Mouse (Mus musculus): ENCODE results near the gene Prkn. TPM values are rescaled to one million over a fixed set of nuclear protein-coding genes. Genes with fewer than 3 reads are reported as not detected.

Prkn gene
- polyA plus RNA-seq, 1 experiment from 2014 or later, result 2.1 TPM

DNA sequence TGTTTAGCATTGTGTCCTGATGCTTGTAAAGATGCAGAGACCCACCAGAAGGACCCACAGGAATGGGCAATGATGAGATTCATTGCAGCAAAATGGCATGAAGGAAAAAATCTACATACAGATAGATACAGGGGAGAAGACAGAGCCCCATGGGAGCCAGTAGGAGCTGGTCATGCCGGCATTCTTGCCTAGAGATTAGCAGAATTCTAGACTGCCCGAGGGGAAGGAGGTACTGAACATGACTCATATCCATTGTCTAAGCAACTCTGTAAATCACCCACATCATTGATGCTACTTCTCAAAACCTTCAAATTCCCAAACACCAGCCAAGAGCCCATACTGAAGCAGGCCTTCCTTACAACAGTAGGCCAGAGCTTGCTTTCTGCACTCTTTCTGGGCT is 591.1 kb downstream of the Prkn start:
- Histone ChIP-seq H3K36me3 (no peaks in the 10 kb centered on the region), H3K4me2 (replicated peaks) (no peak overlapping the region), H3K9ac (no peak overlapping the region), H3K27ac (no peak overlapping the region), H3K27me3 (no peaks in the 10 kb centered on the region), H3K4me1 (no peaks in the 10 kb centered on the region), H3K4me3 (no peak overlapping the region), H3K9me3 (no peaks in the 10 kb centered on the region)
- 82% methylated on average over 2 of the region's 2 CpGs for WGBS
- ATAC-seq (ENCODE audit: low FRiP score, low read depth), result no peak

GRCm38 (mm10) chr17:11432593-11432992 is 592.4 kb downstream of the Prkn start:
- ATAC-seq (ENCODE audit: low FRiP score, low read depth), result no peak

GRCm38 (mm10) chr17:11462721-11463120 is 622.5 kb downstream of the Prkn start:
- H3K9ac ChIP-seq, result no peak overlapping the region
- no peak overlapping the region for H3K4me2 ChIP-seq (replicated peaks)
- no peak for ATAC-seq (ENCODE audit: low FRiP score, low read depth)
- H3K36me3 ChIP-seq, result no peaks in the 10 kb centered on the region
- WGBS, result 84% methylated on average over 2 of the region's 2 CpGs
- H3K9me3 ChIP-seq, result no peaks in the 10 kb centered on the region
- H3K27me3 ChIP-seq, result no peaks in the 10 kb centered on the region
- peaks cover 3% of the 10 kb centered on the region for H3K4me1 ChIP-seq
- H3K27ac ChIP-seq, result no peak overlapping the region
- H3K4me3 ChIP-seq, result no peak overlapping the region

More at GRCm38 (mm10) chr17:11432593-11432992, 592.4 kb downstream of the Prkn start:
- no peak overlapping the region for H3K4me3 ChIP-seq
- H3K4me2 ChIP-seq (replicated peaks), result no peak overlapping the region
- H3K27me3 ChIP-seq, result no peaks in the 10 kb centered on the region
- H3K4me1 ChIP-seq, result no peaks in the 10 kb centered on the region
- no peak overlapping the region for H3K27ac ChIP-seq
- no peaks in the 10 kb centered on the region for H3K36me3 ChIP-seq
- 93% methylated on average over 2 of the region's 2 CpGs for whole genome bisulfite sequencing
- no peak overlapping the region for H3K9ac ChIP-seq
- no peaks in the 10 kb centered on the region for H3K9me3 ChIP-seq

DNA sequence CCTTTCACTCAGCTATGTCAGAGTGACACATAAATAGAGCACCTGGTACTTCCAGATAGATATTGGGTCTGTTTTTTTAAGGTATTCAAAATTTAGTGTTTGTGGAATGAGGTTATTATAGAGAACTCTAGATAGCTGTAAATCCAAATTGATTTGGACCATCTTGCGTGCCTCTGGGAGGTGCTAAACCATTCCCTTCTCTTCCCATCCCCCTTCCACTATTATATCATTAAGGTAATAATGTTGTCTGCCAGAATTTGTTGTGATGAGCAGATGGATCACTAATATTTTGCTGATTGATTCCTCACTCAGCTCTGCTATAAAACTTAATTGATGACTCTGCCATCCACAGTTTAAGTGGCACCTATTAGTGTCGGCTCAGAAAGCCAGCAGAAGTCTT is 625.9 kb downstream of the Prkn start:
- Histone ChIP-seq H3K9ac (no peak overlapping the region), H3K27ac (no peak overlapping the region), H3K27me3 (no peaks in the 10 kb centered on the region), H3K9me3 (no peaks in the 10 kb centered on the region), H3K4me3 (no peak overlapping the region), H3K4me1 (peaks cover 3% of the 10 kb centered on the region), H3K4me2 (replicated peaks) (no peak overlapping the region), H3K36me3 (no peaks in the 10 kb centered on the region)
- no peak for ATAC-seq (ENCODE audit: low FRiP score, low read depth)
- WGBS, result 41% methylated on average over 2 of the region's 2 CpGs

DNA sequence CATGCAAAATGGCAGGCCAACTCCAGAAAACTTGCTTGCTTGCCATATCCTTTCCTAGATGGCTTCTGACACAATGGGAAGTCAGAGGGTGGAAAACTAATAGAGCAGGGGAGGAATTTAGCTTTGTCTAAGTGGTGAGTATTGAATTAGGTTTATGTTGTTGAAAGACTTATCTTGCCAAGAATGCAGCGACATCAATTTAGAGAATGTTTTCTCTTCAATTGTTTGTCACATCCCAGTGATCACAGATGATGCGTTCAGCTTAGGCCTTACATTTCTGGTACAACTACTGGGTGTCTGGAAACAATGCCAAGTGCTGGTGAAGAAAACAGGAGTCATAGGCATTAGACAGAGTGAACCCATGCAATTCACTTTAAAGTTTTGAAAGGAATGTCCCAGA is 628.4 kb downstream of the Prkn start:
- Histone ChIP-seq H3K4me3 (no peak overlapping the region), H3K9me3 (no peaks in the 10 kb centered on the region), H3K36me3 (no peaks in the 10 kb centered on the region), H3K9ac (no peak overlapping the region), H3K27ac (no peak overlapping the region), H3K4me2 (replicated peaks) (no peak overlapping the region), H3K27me3 (no peaks in the 10 kb centered on the region), H3K4me1 (peaks cover 3% of the 10 kb centered on the region)
- no peak for ATAC-seq (ENCODE audit: low FRiP score, low read depth)
- 97% methylated on average over 2 of the region's 2 CpGs for WGBS

GRCm38 (mm10) chr17:11483032-11483431 is 642.8 kb downstream of the Prkn start:
- no peak overlapping the region for H3K27ac ChIP-seq
- 46% methylated on average over 2 of the region's 2 CpGs for WGBS

GRCm38 (mm10) chr17:11490051-11490450 is 649.9 kb downstream of the Prkn start:
- ATAC-seq (ENCODE audit: low FRiP score, low read depth), result no peak

More at GRCm38 (mm10) chr17:11483032-11483431, 642.8 kb downstream of the Prkn start:
- ATAC-seq (ENCODE audit: low FRiP score, low read depth), result no peak
- Histone ChIP-seq H3K27me3 (no peaks in the 10 kb centered on the region), H3K4me3 (no peak overlapping the region), H3K9ac (no peak overlapping the region), H3K4me2 (replicated peaks) (no peak overlapping the region), H3K9me3 (no peaks in the 10 kb centered on the region), H3K4me1 (0 out of 2 replicates have a peak, but pooled peaks cover 5% of the 10 kb centered on the region), H3K36me3 (no peaks in the 10 kb centered on the region)

GRCm38 (mm10) chr17:11502556-11502955 is 662.4 kb downstream of the Prkn start:
- no peak for ATAC-seq (ENCODE audit: low FRiP score, low read depth)
- no peak overlapping the region for H3K4me2 ChIP-seq (replicated peaks)
- H3K27ac ChIP-seq, result no peak overlapping the region
- no peaks in the 10 kb centered on the region for H3K9me3 ChIP-seq
- no peak overlapping the region for H3K9ac ChIP-seq
- no peak overlapping the region for H3K4me3 ChIP-seq
- WGBS, result 84% methylated on average over 7 of the region's 7 CpGs
- H3K36me3 ChIP-seq, result no peaks in the 10 kb centered on the region
- no peaks in the 10 kb centered on the region for H3K4me1 ChIP-seq
- no peaks in the 10 kb centered on the region for H3K27me3 ChIP-seq

More at GRCm38 (mm10) chr17:11490051-11490450, 649.9 kb downstream of the Prkn start:
- 78% methylated on average over 4 of the region's 4 CpGs for WGBS
- Histone ChIP-seq H3K4me1 (no peaks in the 10 kb centered on the region), H3K9me3 (no peaks in the 10 kb centered on the region), H3K4me2 (replicated peaks) (no peak overlapping the region), H3K27me3 (no peaks in the 10 kb centered on the region), H3K36me3 (no peaks in the 10 kb centered on the region), H3K9ac (no peak overlapping the region), H3K27ac (no peak overlapping the region), H3K4me3 (no peak overlapping the region)

DNA sequence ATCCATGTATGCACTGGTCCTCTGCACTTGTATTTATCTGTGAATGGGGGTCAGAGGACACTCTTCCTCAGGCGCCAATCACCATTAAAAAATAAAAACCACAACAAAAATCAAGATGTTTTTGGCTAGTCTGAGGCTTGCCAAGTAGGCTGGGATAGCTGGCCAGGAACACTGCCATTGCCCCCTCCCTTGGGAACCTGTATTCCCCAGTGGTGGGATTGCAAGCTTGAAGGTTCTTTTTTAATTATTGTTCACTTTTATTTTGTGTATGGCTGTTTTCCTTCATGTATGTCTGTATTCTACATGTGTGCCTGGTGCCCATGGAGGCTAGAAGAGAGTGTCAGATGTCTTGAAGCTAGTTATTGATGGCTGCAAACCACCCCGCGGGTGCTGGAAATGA is 664.3 kb downstream of the Prkn start:
- H3K4me2 ChIP-seq (replicated peaks), result no peak overlapping the region
- WGBS, result 92% methylated on average over 3 of the region's 3 CpGs
- H3K27me3 ChIP-seq, result no peaks in the 10 kb centered on the region
- no peak overlapping the region for H3K9ac ChIP-seq
- H3K4me1 ChIP-seq, result no peaks in the 10 kb centered on the region
- ATAC-seq (ENCODE audit: low FRiP score, low read depth), result no peak
- H3K9me3 ChIP-seq, result no peaks in the 10 kb centered on the region
- H3K36me3 ChIP-seq, result no peaks in the 10 kb centered on the region
- H3K27ac ChIP-seq, result no peak overlapping the region
- H3K4me3 ChIP-seq, result no peak overlapping the region

DNA sequence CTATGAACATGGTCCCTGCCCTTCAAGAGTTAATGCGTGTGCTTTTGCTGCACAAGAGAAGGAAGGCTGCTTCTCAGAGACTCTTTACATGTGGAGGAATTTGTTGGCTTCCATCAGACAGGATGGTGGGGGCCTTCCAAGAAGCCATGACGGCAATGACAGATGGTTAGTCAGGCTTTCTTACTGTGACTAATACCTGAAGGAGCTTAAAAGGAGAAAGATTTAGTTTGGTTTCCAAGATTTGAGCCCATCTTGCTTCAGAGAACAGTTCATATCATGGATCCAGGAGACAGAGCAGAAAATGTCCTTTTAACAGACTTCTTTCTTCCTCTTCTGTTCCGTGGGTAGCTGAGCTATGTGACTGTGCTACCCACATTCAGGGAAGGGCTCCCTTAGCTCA is 666.9 kb downstream of the Prkn start:
- H3K27me3 ChIP-seq, result no peaks in the 10 kb centered on the region
- H3K9me3 ChIP-seq, result no peaks in the 10 kb centered on the region
- 84% methylated on average over 3 of the region's 3 CpGs for WGBS
- H3K4me2 ChIP-seq (replicated peaks), result no peak overlapping the region
- no peaks in the 10 kb centered on the region for H3K36me3 ChIP-seq
- H3K4me1 ChIP-seq, result no peaks in the 10 kb centered on the region
- H3K27ac ChIP-seq, result no peak overlapping the region
- H3K9ac ChIP-seq, result no peak overlapping the region
- no peak for ATAC-seq (ENCODE audit: low FRiP score, low read depth)
- H3K4me3 ChIP-seq, result no peak overlapping the region

- H3K9ac ChIP-seq, result no peak overlapping the region
- no peak overlapping the region for H3K27ac ChIP-seq
- H3K4me1 ChIP-seq, result peaks cover 8% of the 10 kb centered on the region
- 68% methylated on average over 7 of the region's 7 CpGs for WGBS
- no peaks in the 10 kb centered on the region for H3K9me3 ChIP-seq
- H3K27me3 ChIP-seq, result no peaks in the 10 kb centered on the region
- no peak for ATAC-seq (ENCODE audit: low FRiP score, low read depth)
- no peaks in the 10 kb centered on the region for H3K36me3 ChIP-seq
- H3K4me3 ChIP-seq, result no peak overlapping the region
- no peak overlapping the region for H3K4me2 ChIP-seq (replicated peaks)
These were observed 669.9 kb downstream of the Prkn start for GRCm38 (mm10) chr17:11510081-11510480.

- 14% methylated on average over 8 of the region's 8 CpGs for WGBS
- no peaks in the 10 kb centered on the region for H3K27me3 ChIP-seq
- no peak overlapping the region for H3K27ac ChIP-seq
- H3K9me3 ChIP-seq, result no peaks in the 10 kb centered on the region
- H3K36me3 ChIP-seq, result no peaks in the 10 kb centered on the region
- H3K9ac ChIP-seq, result no peak overlapping the region
- ATAC-seq (ENCODE audit: low FRiP score, low read depth), result no peak
- peaks cover 8% of the 10 kb centered on the region for H3K4me1 ChIP-seq
- no peak overlapping the region for H3K4me3 ChIP-seq
- H3K4me2 ChIP-seq (replicated peaks), result no peak overlapping the region
These were observed 674.0 kb downstream of the Prkn start for GRCm38 (mm10) chr17:11514032-11514761.

GRCm38 (mm10) chr17:11515619-11516018 is 675.4 kb downstream of the Prkn start:
- Histone ChIP-seq H3K4me3 (no peak overlapping the region), H3K4me2 (replicated peaks) (no peak overlapping the region), H3K4me1 (peaks cover 8% of the 10 kb centered on the region), H3K9me3 (no peaks in the 10 kb centered on the region), H3K36me3 (no peaks in the 10 kb centered on the region), H3K27ac (no peak overlapping the region), H3K27me3 (no peaks in the 10 kb centered on the region), H3K9ac (no peak overlapping the region)
- 90% methylated on average over 4 of the region's 4 CpGs for WGBS
- ATAC-seq (ENCODE audit: low FRiP score, low read depth), result no peak
